Mouse (Mus musculus) forebrain, embryonic 13.5 days (tissue): ENCODE measurements around the gene Ctse. TPM values are rescaled to one million over a fixed set of nuclear protein-coding genes. Genes with fewer than 3 reads are reported as not detected.

Source experiments
- ATAC-seq: fragments of 200-750 bp; cut with Nextera tagmentation; 2 replicates; pipeline ENCODE4 v1.8.0; 2017
- H3K27ac ChIP-seq: fragments of 300-500 bp; sonication (generic); 2 replicates; pipeline ENCODE4 v1.5.1; 2015; ENCODE audit warnings: inconsistent platforms, mild to moderate bottlenecking, moderate library complexity
- H3K27me3 ChIP-seq: fragments of 300-500 bp; sonication (generic); 2 replicates; pipeline ENCODE4 v1.6.1; 2015; ENCODE audit warnings: mild to moderate bottlenecking, inconsistent platforms
- H3K36me3 ChIP-seq: fragments of 300-500 bp; sonication (generic); 2 replicates; pipeline ENCODE4 v1.6.1; 2015; ENCODE audit warnings: mild to moderate bottlenecking, inconsistent platforms; ENCODE audit not compliant: poor library complexity, severe bottlenecking
- H3K4me1 ChIP-seq: fragments of 300-500 bp; sonication (generic); 2 replicates; pipeline ENCODE4 v1.6.1; 2015; ENCODE audit warnings: inconsistent platforms
- H3K4me2 ChIP-seq: fragments of 300-500 bp; sonication (generic); 2 replicates; pipeline ENCODE4 v1.6.1; 2015; ENCODE audit warnings: inconsistent platforms, mild to moderate bottlenecking, moderate library complexity
- H3K4me3 ChIP-seq: fragments of 300-500 bp; sonication (generic); 2 replicates; pipeline ENCODE4 v1.5.1; 2015; ENCODE audit warnings: mild to moderate bottlenecking, inconsistent platforms
- H3K9ac ChIP-seq: fragments of 300-500 bp; sonication (generic); 2 replicates; pipeline ENCODE4 v1.6.1; 2015; ENCODE audit warnings: mild to moderate bottlenecking, inconsistent platforms
- H3K9me3 ChIP-seq: fragments of 300-500 bp; sonication (generic); replicated peaks from 2 replicates; pipeline ENCODE4 v1.6.1; 2016; ENCODE audit warnings: inconsistent platforms
- WGBS: fragments of 180-500 bp; shearing (Covaris S2); methylation state at CpG from one replicate; pipeline ENCODE4 v1.1.7; 2015; 5-methylcytosine and 5-hydroxymethylcytosine counted together
- polyA plus RNA-seq: library from polyadenylated mRNA; unstranded; fragments of >200 nt; fragmentation: Nextera tagmentation; extraction: Ambion mirVana; gene quantifications from 2 replicates; pipeline ENCODE4 v1.2.1, GENCODE M21; 2015

The Ctse gene
- polyA plus RNA-seq, 1 experiment from 2014 or later: not detected

DNA sequence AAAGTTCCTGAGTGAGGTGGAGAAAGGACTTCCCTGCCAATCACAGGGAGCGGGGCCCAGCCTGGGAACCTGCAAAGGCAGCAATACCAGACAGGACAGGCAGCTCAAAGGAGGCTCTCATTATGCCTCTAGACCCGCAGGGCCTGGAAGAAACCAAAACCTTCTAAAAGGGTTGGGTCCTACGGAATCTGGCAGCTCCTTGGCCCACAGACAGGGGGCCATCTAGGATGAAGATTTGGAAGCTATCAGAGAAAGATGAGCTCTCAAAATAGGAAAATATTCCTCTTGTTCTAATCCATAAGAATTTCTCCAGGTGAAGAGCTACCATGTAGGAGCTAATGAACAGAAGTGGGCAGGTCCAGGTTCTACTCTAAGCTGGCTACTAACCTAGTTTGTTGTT, 50.9 kb downstream of the Ctse start:
- Histone ChIP-seq H3K9ac (no peak overlapping the region), H3K27ac (no peak overlapping the region), H3K4me3 (no peak overlapping the region), H3K36me3 (no peaks in the 10 kb centered on the region), H3K4me1 (no peaks in the 10 kb centered on the region), H3K9me3 (no peaks in the 10 kb centered on the region), H3K27me3 (no peaks in the 10 kb centered on the region), H3K4me2 (no peak overlapping the region)
- no peak for ATAC-seq
- 73% methylated on average over 3 of the region's 3 CpGs for WGBS

DNA sequence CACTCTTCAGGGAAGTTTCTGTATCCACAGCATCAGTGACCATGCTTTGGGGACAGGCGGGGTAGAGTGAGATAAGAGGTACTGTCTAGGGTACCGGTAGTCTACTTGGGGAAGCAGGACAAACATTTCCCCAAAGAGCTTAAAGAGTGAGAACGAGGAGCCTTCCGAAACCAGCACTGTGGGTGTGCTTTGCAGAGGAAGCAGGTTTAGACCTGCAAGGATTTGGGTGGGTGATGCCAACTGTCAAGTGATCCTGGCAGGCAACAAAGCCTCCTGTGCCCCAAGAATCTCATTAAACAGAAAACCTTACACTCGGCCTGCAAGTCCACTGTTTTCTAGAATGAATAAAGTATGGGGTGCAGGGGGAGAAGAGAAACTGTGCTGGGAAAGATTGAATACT, 51.8 kb downstream of the Ctse start:
- Histone ChIP-seq H3K36me3 (no peaks in the 10 kb centered on the region), H3K9me3 (no peaks in the 10 kb centered on the region), H3K4me3 (no peak overlapping the region), H3K9ac (no peak overlapping the region), H3K27ac (no peak overlapping the region), H3K4me2 (no peak overlapping the region), H3K4me1 (no peaks in the 10 kb centered on the region), H3K27me3 (no peaks in the 10 kb centered on the region)
- 76% methylated on average over 5 of the region's 5 CpGs for WGBS
- no peak for ATAC-seq

DNA sequence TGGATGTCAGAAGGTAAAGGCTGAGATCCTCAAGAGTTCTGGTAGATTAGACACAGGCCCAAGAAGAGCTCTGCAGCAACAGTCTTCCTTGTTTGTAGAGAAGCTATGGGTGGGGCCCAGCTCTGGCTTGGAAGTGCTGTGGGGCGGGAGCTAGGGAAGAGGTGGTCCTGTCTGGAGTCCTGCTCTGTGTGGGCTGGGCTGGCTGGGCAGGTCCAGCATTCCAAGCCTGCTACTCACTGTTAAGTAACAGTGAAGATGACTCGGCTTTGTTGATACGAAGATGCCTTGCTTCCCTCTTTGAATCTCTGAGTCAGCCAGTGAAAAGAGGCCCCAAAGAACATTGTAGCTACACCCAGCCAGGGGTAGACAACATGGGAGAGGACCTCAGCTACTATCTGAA, 52.3 kb downstream of the Ctse start:
- Histone ChIP-seq H3K36me3 (no peaks in the 10 kb centered on the region), H3K4me1 (no peaks in the 10 kb centered on the region), H3K4me3 (no peak overlapping the region), H3K27ac (no peak overlapping the region), H3K27me3 (no peaks in the 10 kb centered on the region), H3K9me3 (no peaks in the 10 kb centered on the region), H3K4me2 (no peak overlapping the region), H3K9ac (no peak overlapping the region)
- ATAC-seq: no peak
- 70% methylated on average over 3 of the region's 3 CpGs for WGBS

DNA sequence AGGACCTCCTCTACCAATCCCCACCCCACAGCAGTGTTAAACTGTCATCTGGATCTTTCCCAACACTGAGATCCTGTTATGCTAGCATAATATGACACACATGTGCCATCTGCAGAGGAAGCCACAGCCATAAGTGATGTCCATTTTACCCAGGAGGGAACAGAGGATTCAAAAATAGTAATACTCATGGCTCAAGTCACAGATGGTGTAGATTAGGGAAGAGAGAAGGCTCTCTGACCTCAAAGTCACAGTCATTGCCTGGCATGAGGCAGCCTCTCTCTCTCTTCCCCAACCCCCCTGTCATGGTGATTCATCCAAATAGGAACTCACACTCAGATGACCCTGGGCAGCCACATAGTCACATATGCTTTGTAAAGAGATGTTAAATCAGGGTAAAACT, 53.2 kb downstream of the Ctse start:
- Histone ChIP-seq H3K27ac (no peak overlapping the region), H3K9ac (no peak overlapping the region), H3K9me3 (no peaks in the 10 kb centered on the region), H3K4me2 (no peak overlapping the region), H3K4me3 (no peak overlapping the region), H3K27me3 (no peaks in the 10 kb centered on the region), H3K4me1 (no peaks in the 10 kb centered on the region), H3K36me3 (no peaks in the 10 kb centered on the region)
- ATAC-seq: no peak

DNA sequence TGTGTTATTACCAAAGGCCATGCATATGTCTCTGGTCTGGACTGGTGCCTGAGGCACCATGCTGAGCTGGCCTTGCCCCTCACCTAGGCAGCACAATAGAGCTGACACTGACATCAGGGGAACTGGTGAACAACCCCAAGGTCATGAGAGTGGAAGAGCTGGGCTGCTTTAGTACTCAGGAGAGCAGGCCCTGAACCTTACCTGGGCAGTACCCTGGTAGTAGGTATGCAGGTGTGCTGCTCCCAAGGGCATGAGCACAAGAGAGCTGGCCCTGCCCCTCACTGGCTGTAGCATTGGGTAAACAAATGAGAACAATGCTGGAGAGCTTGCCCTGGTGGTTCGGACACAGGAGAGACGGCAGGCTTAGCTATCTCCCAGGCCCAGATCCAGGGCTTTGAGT, 57.2 kb downstream of the Ctse start:
- Histone ChIP-seq H3K4me2 (no peak overlapping the region), H3K27ac (no peak overlapping the region), H3K4me3 (no peak overlapping the region), H3K9ac (no peak overlapping the region), H3K4me1 (no peaks in the 10 kb centered on the region), H3K27me3 (no peaks in the 10 kb centered on the region), H3K36me3 (no peaks in the 10 kb centered on the region), H3K9me3 (no peaks in the 10 kb centered on the region)
- 84% methylated on average over 2 of the region's 2 CpGs for WGBS
- no peak for ATAC-seq

DNA sequence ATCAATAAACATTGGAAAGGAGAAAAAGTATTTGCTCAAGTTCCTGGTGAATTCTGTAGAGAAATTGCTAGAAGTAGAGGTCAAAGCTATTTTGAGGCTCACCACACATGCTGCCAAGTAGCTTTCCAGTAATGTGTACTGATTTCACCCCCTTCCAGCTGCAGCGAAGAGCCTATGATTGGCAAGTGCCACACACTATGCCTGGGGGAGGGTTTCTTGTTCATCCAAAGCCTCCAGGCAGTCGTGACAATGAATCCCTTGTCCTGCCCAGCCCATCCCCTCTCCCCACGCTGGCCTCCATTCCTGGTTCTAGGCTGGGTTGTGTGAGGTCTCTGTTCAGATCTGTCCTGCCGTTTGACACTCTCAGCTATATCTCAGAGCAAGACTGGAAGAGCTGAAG, 58.2 kb downstream of the Ctse start:
- H3K27ac ChIP-seq: no peak overlapping the region
- ATAC-seq: no peak
- WGBS: 59% methylated on average over 4 of the region's 4 CpGs
- no peaks in the 10 kb centered on the region for H3K27me3 ChIP-seq
- H3K9ac ChIP-seq: no peak overlapping the region
- H3K36me3 ChIP-seq: no peaks in the 10 kb centered on the region
- H3K4me3 ChIP-seq: no peak overlapping the region
- H3K9me3 ChIP-seq: no peaks in the 10 kb centered on the region
- no peak overlapping the region for H3K4me2 ChIP-seq
- H3K4me1 ChIP-seq: no peaks in the 10 kb centered on the region

DNA sequence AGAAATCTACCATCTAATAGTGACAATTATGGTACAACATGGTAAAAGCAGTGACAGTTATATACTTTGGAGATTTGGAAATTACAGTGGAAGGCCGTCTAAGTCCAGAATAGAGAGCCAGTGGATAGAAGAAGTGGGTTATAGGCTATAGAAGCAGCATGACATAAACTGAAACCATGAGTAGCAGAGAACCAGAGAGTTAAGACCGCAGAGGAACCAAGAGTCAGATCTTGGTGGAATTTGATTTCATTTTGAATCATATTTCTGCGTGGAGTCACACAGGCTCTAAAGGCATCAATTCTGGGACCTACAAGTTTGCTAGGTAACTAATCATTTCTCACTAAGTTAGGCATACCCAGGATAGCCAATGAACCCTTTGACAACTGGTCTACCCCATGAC, 60.7 kb downstream of the Ctse start:
- no peak overlapping the region for H3K27ac ChIP-seq
- H3K4me1 ChIP-seq: no peaks in the 10 kb centered on the region
- ATAC-seq: no peak
- H3K36me3 ChIP-seq: no peaks in the 10 kb centered on the region
- H3K4me3 ChIP-seq: no peak overlapping the region
- H3K4me2 ChIP-seq: no peak overlapping the region
- 91% methylated on average over 3 of the region's 3 CpGs for WGBS
- H3K27me3 ChIP-seq: no peaks in the 10 kb centered on the region
- H3K9ac ChIP-seq: no peak overlapping the region
- no peaks in the 10 kb centered on the region for H3K9me3 ChIP-seq

DNA sequence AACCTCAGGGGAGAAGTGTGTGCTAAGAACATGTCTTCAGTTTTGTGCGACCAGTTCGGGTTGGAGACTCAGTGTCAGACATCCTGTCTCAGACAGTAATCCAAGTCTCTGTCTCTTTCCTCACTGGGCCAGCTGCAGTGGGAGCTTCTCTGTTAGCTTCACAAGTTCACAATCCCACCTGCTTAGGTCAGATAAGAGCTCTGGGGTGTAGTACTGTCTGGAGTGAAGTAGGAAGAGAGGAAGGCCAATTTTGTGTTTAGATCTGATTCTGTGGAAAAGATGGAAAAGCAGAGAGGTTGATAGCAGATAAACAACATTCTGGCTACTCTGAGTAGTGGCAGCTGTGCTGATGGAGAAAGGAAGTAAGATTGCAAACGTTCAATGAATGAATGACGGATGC, 61.5 kb downstream of the Ctse start:
- H3K36me3 ChIP-seq: no peaks in the 10 kb centered on the region
- H3K9ac ChIP-seq: no peak overlapping the region
- WGBS: 88% methylated on average over 4 of the region's 4 CpGs
- H3K4me1 ChIP-seq: no peaks in the 10 kb centered on the region
- no peak for ATAC-seq
- H3K27me3 ChIP-seq: no peaks in the 10 kb centered on the region
- H3K9me3 ChIP-seq: no peaks in the 10 kb centered on the region
- H3K4me3 ChIP-seq: no peak overlapping the region
- no peak overlapping the region for H3K27ac ChIP-seq
- H3K4me2 ChIP-seq: no peak overlapping the region

DNA sequence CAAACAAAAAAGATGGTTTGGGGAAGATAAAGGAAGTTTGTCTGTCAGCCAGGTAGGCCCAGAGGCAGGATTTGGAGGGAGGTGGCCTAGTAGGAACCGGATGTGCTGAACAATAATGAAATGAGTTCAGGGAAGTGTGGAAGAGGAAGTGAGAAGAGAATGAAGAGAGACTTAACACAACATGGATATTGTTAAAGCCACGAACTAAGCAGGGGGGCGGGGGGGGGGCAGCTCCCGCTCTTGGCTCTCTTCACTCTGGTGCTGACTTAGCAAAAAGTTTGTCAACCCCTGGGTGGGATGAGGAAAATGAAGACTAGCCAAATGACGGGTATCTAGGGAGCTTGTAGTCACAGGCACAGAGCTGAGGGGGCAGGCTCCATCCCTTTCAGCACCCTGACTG, 62.3 kb downstream of the Ctse start:
- Histone ChIP-seq H3K27ac (no peak overlapping the region), H3K36me3 (no peaks in the 10 kb centered on the region), H3K9me3 (no peaks in the 10 kb centered on the region), H3K4me2 (no peak overlapping the region), H3K4me3 (no peak overlapping the region), H3K9ac (no peak overlapping the region), H3K4me1 (no peaks in the 10 kb centered on the region), H3K27me3 (no peaks in the 10 kb centered on the region)
- WGBS: 85% methylated on average over 5 of the region's 5 CpGs
- no peak for ATAC-seq

DNA sequence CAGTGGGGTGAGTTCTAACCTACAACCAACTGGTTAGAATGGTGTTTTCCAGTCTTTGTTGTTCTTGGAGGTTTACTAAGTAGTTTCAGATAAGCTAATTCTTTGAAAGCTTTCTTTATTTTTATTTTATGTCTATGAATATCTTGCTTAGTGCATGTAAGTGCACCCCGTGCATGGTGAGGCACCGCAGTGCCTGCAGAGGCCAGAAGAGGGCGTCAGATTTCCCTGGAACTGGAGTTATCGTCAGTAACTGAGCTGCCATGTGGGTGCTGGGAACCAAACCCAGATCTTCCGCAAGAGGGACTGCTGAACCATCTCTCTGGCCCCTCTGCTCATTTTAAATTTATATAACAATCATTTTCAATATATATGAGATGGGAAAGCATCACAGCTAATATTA, 63.3 kb downstream of the Ctse start:
- no peaks in the 10 kb centered on the region for H3K27me3 ChIP-seq
- H3K36me3 ChIP-seq: no peaks in the 10 kb centered on the region
- no peak overlapping the region for H3K4me2 ChIP-seq
- no peak overlapping the region for H3K4me3 ChIP-seq
- H3K9ac ChIP-seq: no peak overlapping the region
- H3K27ac ChIP-seq: no peak overlapping the region
- no peak for ATAC-seq
- H3K9me3 ChIP-seq: no peaks in the 10 kb centered on the region
- no peaks in the 10 kb centered on the region for H3K4me1 ChIP-seq
- 86% methylated on average over 5 of the region's 5 CpGs for WGBS

DNA sequence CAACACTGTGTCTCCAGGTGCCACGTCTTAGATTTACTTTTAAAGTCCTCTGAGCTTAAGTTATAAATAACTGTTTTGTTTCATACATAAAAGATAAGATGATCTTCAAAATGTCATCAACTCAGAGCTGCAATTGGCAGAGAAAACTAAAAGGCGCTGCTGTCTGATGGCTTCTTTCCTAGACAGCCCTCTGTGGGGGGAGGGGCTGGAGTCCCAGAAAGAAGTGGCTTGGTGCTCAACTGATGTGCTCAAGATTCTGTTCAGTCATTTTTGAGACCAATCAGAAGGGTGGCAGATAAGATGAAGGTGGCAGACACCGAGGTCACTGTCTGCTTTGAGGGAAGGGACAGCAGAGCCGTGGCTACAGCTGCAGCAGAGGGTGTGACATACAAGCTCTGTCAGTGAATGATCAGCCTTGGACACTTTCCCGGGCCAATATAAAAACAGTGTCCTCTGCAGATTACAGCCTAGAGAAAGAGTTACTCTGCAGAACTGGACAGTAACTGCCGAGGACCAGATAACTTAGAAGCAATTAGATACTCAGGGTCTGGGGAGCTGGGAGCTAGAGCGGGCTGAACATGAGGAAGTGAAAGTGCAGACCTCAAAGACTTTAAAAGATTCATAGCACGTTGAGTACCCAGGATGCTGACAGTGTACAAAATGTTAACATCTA, 64.1 kb downstream of the Ctse start:
- 85% methylated on average over 8 of the region's 8 CpGs for WGBS
- no peak overlapping the region for H3K27ac ChIP-seq
- H3K36me3 ChIP-seq: no peaks in the 10 kb centered on the region
- no peak overlapping the region for H3K4me2 ChIP-seq
- H3K9me3 ChIP-seq: no peaks in the 10 kb centered on the region
- no peaks in the 10 kb centered on the region for H3K4me1 ChIP-seq
- no peak for ATAC-seq
- H3K9ac ChIP-seq: no peak overlapping the region
- H3K27me3 ChIP-seq: no peaks in the 10 kb centered on the region
- no peak overlapping the region for H3K4me3 ChIP-seq

DNA sequence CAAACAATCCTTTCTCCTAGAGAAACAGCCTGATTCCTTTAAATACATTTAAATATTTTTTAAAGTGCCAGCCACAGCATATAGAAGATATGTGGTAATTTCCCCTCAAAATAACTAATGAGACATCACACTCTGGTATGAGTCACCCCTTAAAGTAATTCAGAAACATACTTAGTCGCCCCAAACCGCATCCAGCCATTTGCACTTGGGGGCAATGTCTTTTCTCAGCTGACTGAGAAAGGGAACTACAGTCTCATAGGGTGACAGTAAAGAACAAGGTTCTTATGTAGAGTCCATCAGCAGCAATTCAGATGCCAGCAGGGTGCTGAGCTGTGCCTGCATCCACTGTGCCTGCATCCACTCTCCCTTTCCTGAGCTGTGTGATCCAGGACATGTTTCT, 65.4 kb downstream of the Ctse start:
- no peaks in the 10 kb centered on the region for H3K27me3 ChIP-seq
- no peak for ATAC-seq
- H3K4me1 ChIP-seq: no peaks in the 10 kb centered on the region
- no peak overlapping the region for H3K4me3 ChIP-seq
- H3K27ac ChIP-seq: no peak overlapping the region
- no peaks in the 10 kb centered on the region for H3K36me3 ChIP-seq
- 92% methylated on average over 2 of the region's 2 CpGs for whole genome bisulfite sequencing
- H3K9me3 ChIP-seq: no peaks in the 10 kb centered on the region
- no peak overlapping the region for H3K9ac ChIP-seq
- H3K4me2 ChIP-seq: no peak overlapping the region

DNA sequence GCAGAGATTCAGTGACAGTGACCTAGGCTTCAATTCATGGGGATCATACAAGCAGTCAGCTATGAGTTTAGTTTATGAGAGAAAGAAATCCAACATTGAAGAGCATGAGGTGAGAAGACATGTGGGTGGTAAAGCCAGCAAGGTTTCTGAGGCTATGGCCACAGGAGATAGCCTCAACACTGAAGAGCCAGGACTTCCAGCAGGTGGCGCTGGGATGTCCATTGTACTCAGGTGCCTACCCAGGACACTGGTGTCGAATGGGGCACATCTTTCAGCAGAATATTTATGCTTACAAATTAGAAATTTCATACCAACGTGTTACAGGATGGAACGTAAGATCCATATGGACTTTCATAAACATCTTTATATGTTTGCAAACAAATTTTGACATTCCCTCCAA, 70.2 kb downstream of the Ctse start:
- Histone ChIP-seq H3K27me3 (no peaks in the 10 kb centered on the region), H3K9ac (no peak overlapping the region), H3K4me3 (no peak overlapping the region), H3K36me3 (no peaks in the 10 kb centered on the region), H3K4me2 (no peak overlapping the region), H3K27ac (no peak overlapping the region), H3K9me3 (no peaks in the 10 kb centered on the region), H3K4me1 (no peaks in the 10 kb centered on the region)
- no peak for ATAC-seq
- 19% methylated on average over 4 of the region's 4 CpGs for WGBS
